Mouse (Mus musculus) kidney, postnatal 0 days (tissue): ENCODE data around the gene Cplx1. TPM values are rescaled to one million over a fixed set of nuclear protein-coding genes. Genes with fewer than 3 reads are reported as not detected.

Source experiments
- ATAC-seq: fragments of 200-750 bp; cut with Nextera tagmentation; replicated peaks from 2 replicates; pipeline ENCODE4 v1.8.0; 2017; ENCODE audit warnings: low read depth, moderate number of reproducible peaks, moderate TSS enrichment, moderate library complexity; ENCODE audit not compliant: low FRiP score
- DNase-seq: peaks from one replicate; pipeline ENCODE4 v3.0.0-alpha.2; 2016; ENCODE audit warnings: low spot score
- H3K27ac ChIP-seq: fragments of 300-500 bp; sonication (generic); 2 replicates; pipeline ENCODE4 v1.5.1; 2014; ENCODE audit warnings: mild to moderate bottlenecking
- H3K27me3 ChIP-seq: fragments of 300-500 bp; sonication (generic); 2 replicates; pipeline ENCODE4 v1.6.1; 2014; ENCODE audit warnings: low read length, mixed read lengths; ENCODE audit not compliant: insufficient read depth
- H3K36me3 ChIP-seq: fragments of 300-500 bp; sonication (generic); 2 replicates; pipeline ENCODE4 v1.6.1; 2014; ENCODE audit warnings: low read length, mixed read lengths; ENCODE audit not compliant: insufficient read depth
- H3K4me1 ChIP-seq: fragments of 300-500 bp; sonication (generic); replicated peaks from 2 replicates; pipeline ENCODE4 v1.6.1; 2014; ENCODE audit warnings: antibody characterized with exemption, low read length, mixed read lengths; ENCODE audit not compliant: insufficient read depth
- H3K4me2 ChIP-seq: fragments of 300-500 bp; sonication (generic); 2 replicates; pipeline ENCODE4 v1.6.1; 2014; ENCODE audit warnings: mild to moderate bottlenecking, low read length, moderate library complexity, mixed read lengths
- H3K4me3 ChIP-seq: fragments of 300-500 bp; sonication (generic); replicated peaks from 2 replicates; pipeline ENCODE4 v1.5.1; 2014; ENCODE audit warnings: low read depth, low read length
- H3K9ac ChIP-seq: fragments of 300-500 bp; sonication (generic); 2 replicates; pipeline ENCODE4 v1.6.1; 2014; ENCODE audit warnings: low read depth, low read length
- H3K9me3 ChIP-seq: fragments of 300-500 bp; sonication (generic); replicated peaks from 2 replicates; pipeline ENCODE4 v1.6.1; 2016; ENCODE audit warnings: low read length, inconsistent platforms, mixed read lengths
- CTCF ChIP-seq: IDR thresholded peaks from 2 replicates; pipeline ENCODE4 v1.5.1; 2016; ENCODE audit warnings: antibody characterized with exemption, low read depth, mild to moderate bottlenecking, moderate library complexity
- WGBS: fragments of 180-500 bp; shearing (Covaris S2); extraction: QIAGEN DNeasy Blood & Tissue Kit; methylation state at CpG from one replicate; pipeline ENCODE4 v1.1.7; 2014; 5-methylcytosine and 5-hydroxymethylcytosine counted together
- polyA plus RNA-seq: library from polyadenylated mRNA; unstranded; fragments of >200 nt; fragmentation: Nextera tagmentation; extraction: Ambion mirVana; gene quantifications from 2 replicates; pipeline ENCODE4 v1.2.1, GENCODE M21; 2015

The Cplx1 gene
- polyA plus RNA-seq, 1 experiment from 2014 or later: 0.20 TPM

GRCm38 (mm10) chr5:108565381-108565780 is 15.6 kb upstream of the Cplx1 start:
- no peak overlapping the region for H3K4me3 ChIP-seq
- H3K9ac ChIP-seq: no peak overlapping the region
- H3K27me3 ChIP-seq: no peaks in the 10 kb centered on the region
- WGBS: 91% methylated on average over 2 of the region's 2 CpGs
- H3K9me3 ChIP-seq: no peaks in the 10 kb centered on the region
- ATAC-seq: no peak
- no peaks in the 10 kb centered on the region for H3K4me1 ChIP-seq
- no peak for DNase-seq
- H3K36me3 ChIP-seq: peaks cover 19% of the 10 kb centered on the region
- H3K27ac ChIP-seq: no peak overlapping the region
- TF ChIP-seq CTCF: no peak
- H3K4me2 ChIP-seq: no peak overlapping the region

GRCm38 (mm10) chr5:108564346-108564745 is 14.5 kb upstream of the Cplx1 start:
- H3K4me3 ChIP-seq: no peak overlapping the region
- peaks cover 9% of the 10 kb centered on the region; the same call in 1 of the 2 replicates for H3K36me3 ChIP-seq
- H3K9me3 ChIP-seq: no peaks in the 10 kb centered on the region
- no peaks in the 10 kb centered on the region for H3K27me3 ChIP-seq
- 77% methylated on average over 3 of the region's 3 CpGs for whole genome bisulfite sequencing
- no peaks in the 10 kb centered on the region for H3K4me1 ChIP-seq
- DNase-seq (no peak), ATAC-seq (no peak)
- no peak overlapping the region for H3K9ac ChIP-seq
- H3K27ac ChIP-seq: no peak overlapping the region
- no peak overlapping the region for H3K4me2 ChIP-seq
- no peak for TF ChIP-seq CTCF

GRCm38 (mm10) chr5:108562483-108562882 is 12.7 kb upstream of the Cplx1 start:
- DNase-seq (no peak), ATAC-seq (no peak)
- WGBS: 69% methylated on average over 2 of the region's 2 CpGs
- H3K4me3 ChIP-seq: no peak overlapping the region
- H3K27me3 ChIP-seq: no peaks in the 10 kb centered on the region
- no peak for TF ChIP-seq CTCF
- no peaks in the 10 kb centered on the region for H3K4me1 ChIP-seq
- no peak overlapping the region for H3K4me2 ChIP-seq
- H3K36me3 ChIP-seq: no peaks in the 10 kb centered on the region
- no peaks in the 10 kb centered on the region for H3K9me3 ChIP-seq
- no peak overlapping the region for H3K9ac ChIP-seq
- H3K27ac ChIP-seq: no peak overlapping the region

GRCm38 (mm10) chr5:108556986-108557385 is 7.2 kb upstream of the Cplx1 start:
- H3K9me3 ChIP-seq: no peaks in the 10 kb centered on the region
- no peaks in the 10 kb centered on the region for H3K27me3 ChIP-seq
- H3K9ac ChIP-seq: no peak overlapping the region
- no peak overlapping the region for H3K27ac ChIP-seq
- TF ChIP-seq CTCF: no peak
- no peak overlapping the region for H3K4me2 ChIP-seq
- no peak overlapping the region for H3K4me3 ChIP-seq
- no peak for DNase-seq
- ATAC-seq: no peak
- WGBS: 74% methylated on average over 4 of the region's 4 CpGs
- no peaks in the 10 kb centered on the region for H3K4me1 ChIP-seq
- H3K36me3 ChIP-seq: no peaks in the 10 kb centered on the region

GRCm38 (mm10) chr5:108554041-108554440 is 4.2 kb upstream of the Cplx1 start:
- H3K4me1 ChIP-seq: no peaks in the 10 kb centered on the region; the same call in 1 of the 2 replicates
- ATAC-seq (no peak), DNase-seq (no peak)
- no peak overlapping the region for H3K9ac ChIP-seq
- WGBS: 68% methylated on average over 1 of the region's 1 CpGs
- H3K36me3 ChIP-seq: no peaks in the 10 kb centered on the region
- 0 out of 2 replicates have a peak, but pooled peaks cover 3% of the 10 kb centered on the region for H3K27me3 ChIP-seq
- H3K27ac ChIP-seq: no peak overlapping the region
- H3K9me3 ChIP-seq: no peaks in the 10 kb centered on the region
- H3K4me3 ChIP-seq: no peak overlapping the region
- no peak overlapping the region for H3K4me2 ChIP-seq
- no peak for TF ChIP-seq CTCF

- H3K27me3 ChIP-seq: 0 out of 2 replicates have a peak, but pooled peaks cover 7% of the 10 kb centered on the region
- no peak for ATAC-seq
Observed at GRCm38 (mm10) chr5:108550207-108550594, 377 bp upstream of the Cplx1 start.

GRCm38 (mm10) chr5:108549137-108549488 is 711 bp downstream of the Cplx1 start:
- Histone ChIP-seq H3K9ac (no peak overlapping the region), H3K36me3 (no peaks in the 10 kb centered on the region), H3K4me1 (no peaks in the 10 kb centered on the region; the same call in 1 of the 2 replicates), H3K27me3 (0 out of 2 replicates have a peak, but pooled peaks cover 7% of the 10 kb centered on the region), H3K4me3 (no peak overlapping the region), H3K27ac (no peak overlapping the region), H3K4me2 (peak overlapping the region; percentile 54), H3K9me3 (no peaks in the 10 kb centered on the region)
- TF ChIP-seq CTCF: no peak
- DNase-seq: no peak
- no peak for ATAC-seq
- 19% methylated on average over 7 of the region's 7 CpGs for WGBS

More at GRCm38 (mm10) chr5:108550207-108550594, 377 bp upstream of the Cplx1 start:
- Histone ChIP-seq H3K4me2 (peak overlapping the region; percentile 54), H3K9ac (no peak overlapping the region), H3K27ac (no peak overlapping the region), H3K4me1 (no peaks in the 10 kb centered on the region; the same call in 1 of the 2 replicates), H3K36me3 (no peaks in the 10 kb centered on the region), H3K9me3 (no peaks in the 10 kb centered on the region), H3K4me3 (0 out of 2 replicates have a peak overlapping the region, but pooled peaks have one; percentile 16)
- 2% methylated on average over 16 of the region's 16 CpGs for WGBS
- no peak for TF ChIP-seq CTCF
- no peak for DNase-seq
